Mouse (Mus musculus) forebrain, postnatal 0 days (tissue): ENCODE data around the gene Atf2. TPM values are rescaled to one million over a fixed set of nuclear protein-coding genes. Genes with fewer than 3 reads are reported as not detected.

Experiments used
- ATAC-seq: fragments of 200-750 bp; cut with Nextera tagmentation; 2 replicates; pipeline ENCODE4 v1.8.0; 2017; ENCODE audit warnings: mild to moderate bottlenecking, moderate library complexity
- DNase-seq: peaks from one replicate; pipeline ENCODE4 v3.0.0-alpha.2; 2015
- H3K27ac ChIP-seq: fragments of 300-500 bp; sonication (generic); 2 replicates; pipeline ENCODE4 v1.5.1; 2014; ENCODE audit warnings: low read depth, mild to moderate bottlenecking, antibody characterized with exemption, low read length, moderate library complexity, mixed read lengths
- H3K27me3 ChIP-seq: fragments of 300-500 bp; sonication (generic); 2 replicates; pipeline ENCODE4 v1.6.1; 2014; ENCODE audit warnings: mild to moderate bottlenecking, low read length, mixed read lengths; ENCODE audit not compliant: insufficient read depth
- H3K36me3 ChIP-seq: fragments of 300-500 bp; sonication (generic); 2 replicates; pipeline ENCODE4 v1.6.1; 2014; ENCODE audit warnings: mild to moderate bottlenecking, moderate library complexity; ENCODE audit not compliant: insufficient read depth
- H3K4me1 ChIP-seq: fragments of 300-500 bp; sonication (generic); 2 replicates; pipeline ENCODE4 v1.6.1; 2014; ENCODE audit warnings: antibody characterized with exemption; ENCODE audit not compliant: insufficient read depth
- H3K4me2 ChIP-seq: fragments of 300-500 bp; sonication (generic); 2 replicates; pipeline ENCODE4 v1.6.1; 2014; ENCODE audit warnings: low read depth, mild to moderate bottlenecking, moderate library complexity
- H3K4me3 ChIP-seq: fragments of 300-500 bp; sonication (generic); 2 replicates; pipeline ENCODE4 v1.5.1; 2014; ENCODE audit warnings: low read depth, low read length, mixed read lengths
- H3K9ac ChIP-seq: fragments of 300-500 bp; sonication (generic); 2 replicates; pipeline ENCODE4 v1.6.1; 2014; ENCODE audit warnings: mild to moderate bottlenecking
- H3K9me3 ChIP-seq: fragments of 300-500 bp; sonication (generic); 2 replicates; pipeline ENCODE4 v1.6.1; 2016; ENCODE audit warnings: low read length
- CTCF ChIP-seq: sonication (generic); IDR thresholded peaks from 2 replicates; pipeline ENCODE4 v1.5.1; 2016; ENCODE audit warnings: antibody characterized with exemption, control low read depth, low read depth
- WGBS: fragments of 180-500 bp; shearing (Covaris S2); extraction: QIAGEN DNeasy Blood & Tissue Kit; methylation state at CpG from one replicate; pipeline ENCODE4 v1.1.7; 2014; 5-methylcytosine and 5-hydroxymethylcytosine counted together
- polyA plus RNA-seq: library from polyadenylated mRNA; unstranded; fragments of >200 nt; fragmentation: Nextera tagmentation; extraction: Ambion mirVana; gene quantifications from 2 replicates; pipeline ENCODE4 v1.2.1, GENCODE M21; 2015
- total RNA-seq: library from RNA; depleted of rRNA; stranded (reverse); fragments of >200 nt; gene quantifications from 2 replicates; pipeline ENCODE4 v1.2.3, GENCODE M21; 2014

Gene Atf2
- total and polyA plus RNA-seq, 2 experiments from 2014 or later, result 88.2 to 109 TPM

GRCm38 (mm10) chr2:73790332-73790731 lies 102.1 kb downstream of the Atf2 start:
- whole genome bisulfite sequencing, result 30% methylated on average over 2 of the region's 2 CpGs
- no peak overlapping the region for H3K4me3 ChIP-seq
- H3K4me2 ChIP-seq, result no peak overlapping the region
- no peak overlapping the region for H3K27ac ChIP-seq
- no peaks in the 10 kb centered on the region for H3K4me1 ChIP-seq
- H3K9me3 ChIP-seq, result no peaks in the 10 kb centered on the region
- H3K36me3 ChIP-seq, result no peaks in the 10 kb centered on the region
- no peak overlapping the region for H3K9ac ChIP-seq
- no peak for TF ChIP-seq CTCF
- DNase-seq (peak; percentile 79), ATAC-seq (peak; percentile 76)
- H3K27me3 ChIP-seq, result no peaks in the 10 kb centered on the region

- TF ChIP-seq CTCF, result no peak
- ATAC-seq, result no peak
- no peak overlapping the region for H3K27ac ChIP-seq
- 84% methylated on average over 6 of the region's 6 CpGs for WGBS
- no peak for DNase-seq
- H3K27me3 ChIP-seq, result no peaks in the 10 kb centered on the region
- H3K4me2 ChIP-seq, result no peak overlapping the region
- H3K36me3 ChIP-seq, result no peaks in the 10 kb centered on the region
- H3K9ac ChIP-seq, result no peak overlapping the region
- no peaks in the 10 kb centered on the region for H3K4me1 ChIP-seq
- no peaks in the 10 kb centered on the region for H3K9me3 ChIP-seq
- no peak overlapping the region for H3K4me3 ChIP-seq
Observed at GRCm38 (mm10) chr2:73788395-73788794, 104.0 kb downstream of the Atf2 start.

GRCm38 (mm10) chr2:73782371-73782905 lies 110.0 kb downstream of the Atf2 start:
- Histone ChIP-seq H3K4me2 (no peak overlapping the region), H3K4me1 (peaks cover 18% of the 10 kb centered on the region; the same call in 1 of the 2 replicates), H3K9me3 (no peaks in the 10 kb centered on the region), H3K36me3 (no peaks in the 10 kb centered on the region), H3K4me3 (no peak overlapping the region), H3K27ac (no peak overlapping the region), H3K27me3 (no peaks in the 10 kb centered on the region), H3K9ac (no peak overlapping the region)
- WGBS, result 29% methylated on average over 9 of the region's 9 CpGs
- DNase-seq, result no peak
- peak; percentile 47; the same call in 1 of the 2 replicates for ATAC-seq
- no peak for TF ChIP-seq CTCF

GRCm38 (mm10) chr2:73780321-73781010 lies 112.0 kb downstream of the Atf2 start:
- no peaks in the 10 kb centered on the region for H3K9me3 ChIP-seq
- H3K4me2 ChIP-seq, result peak overlapping the region; percentile 19
- H3K36me3 ChIP-seq, result no peaks in the 10 kb centered on the region
- peak overlapping the region; percentile 21 for H3K27ac ChIP-seq
- 42% methylated on average over 14 of the region's 14 CpGs for WGBS
- no peak overlapping the region for H3K9ac ChIP-seq
- no peaks in the 10 kb centered on the region for H3K27me3 ChIP-seq
- ATAC-seq (peak; percentile 29; the same call in 1 of the 2 replicates), DNase-seq (peak; percentile 64)
- peaks cover 24% of the 10 kb centered on the region; the same call in 1 of the 2 replicates for H3K4me1 ChIP-seq
- TF ChIP-seq CTCF, result no peak
- no peak overlapping the region for H3K4me3 ChIP-seq

- H3K9ac ChIP-seq, result no peak overlapping the region
- H3K27me3 ChIP-seq, result no peaks in the 10 kb centered on the region
- H3K9me3 ChIP-seq, result no peaks in the 10 kb centered on the region
- peak overlapping the region; percentile 2; the same call in 1 of the 2 replicates for H3K27ac ChIP-seq
- TF ChIP-seq CTCF, result no peak
- DNase-seq (peak; percentile 63), ATAC-seq (no peak)
- peak overlapping the region; percentile 19; the same call in 1 of the 2 replicates for H3K4me2 ChIP-seq
- 15% methylated on average over 7 of the region's 7 CpGs for WGBS
- peaks cover 24% of the 10 kb centered on the region; the same call in 1 of the 2 replicates for H3K4me1 ChIP-seq
- H3K36me3 ChIP-seq, result no peaks in the 10 kb centered on the region
- no peak overlapping the region for H3K4me3 ChIP-seq
Observed at GRCm38 (mm10) chr2:73779796-73780195, 112.6 kb downstream of the Atf2 start.

GRCm38 (mm10) chr2:73779016-73779595 lies 113.3 kb downstream of the Atf2 start:
- Histone ChIP-seq H3K27me3 (no peaks in the 10 kb centered on the region), H3K9me3 (no peaks in the 10 kb centered on the region), H3K9ac (no peak overlapping the region), H3K4me2 (peak overlapping the region; percentile 19; the same call in 1 of the 2 replicates), H3K27ac (peak overlapping the region; percentile 2; the same call in 1 of the 2 replicates), H3K4me1 (peaks cover 24% of the 10 kb centered on the region; the same call in 1 of the 2 replicates), H3K36me3 (no peaks in the 10 kb centered on the region), H3K4me3 (no peak overlapping the region)
- 30% methylated on average over 4 of the region's 4 CpGs for WGBS
- no peak for TF ChIP-seq CTCF
- DNase-seq (peak; percentile 62), ATAC-seq (no peak)

GRCm38 (mm10) chr2:73776936-73777335 lies 115.5 kb downstream of the Atf2 start:
- ATAC-seq (no peak), DNase-seq (no peak)
- Histone ChIP-seq H3K4me1 (peaks cover 29% of the 10 kb centered on the region), H3K36me3 (no peaks in the 10 kb centered on the region), H3K27ac (no peak overlapping the region), H3K4me3 (no peak overlapping the region), H3K27me3 (no peaks in the 10 kb centered on the region), H3K9me3 (no peaks in the 10 kb centered on the region), H3K9ac (no peak overlapping the region), H3K4me2 (peak overlapping the region; percentile 61; the same call in 1 of the 2 replicates)
- 41% methylated on average over 4 of the region's 4 CpGs for WGBS
- no peak for TF ChIP-seq CTCF
